Mouse (Mus musculus) limb, embryonic 15.5 days (tissue): ENCODE results near the gene Gm28036. TPM values are rescaled to one million over a fixed set of nuclear protein-coding genes. Genes with fewer than 3 reads are reported as not detected.
A peak's percentile ranks its signal among the peaks of the same experiment; 100 is the strongest.

Source experiments
- ATAC-seq: fragments of 200-750 bp; cut with Nextera tagmentation; 2 replicates; pipeline ENCODE4 v1.8.0; 2017; ENCODE audit warnings: low read depth, moderate TSS enrichment; ENCODE audit not compliant: insufficient number of reproducible peaks, low FRiP score, low TSS enrichment
- H3K27ac ChIP-seq: fragments of 300-500 bp; sonication (generic); 2 replicates; pipeline ENCODE4 v1.5.1; 2015; ENCODE audit warnings: moderate library complexity, mild to moderate bottlenecking, inconsistent platforms
- H3K27me3 ChIP-seq: fragments of 300-500 bp; sonication (generic); 2 replicates; pipeline ENCODE4 v1.6.1; 2015; ENCODE audit warnings: inconsistent platforms
- H3K36me3 ChIP-seq: fragments of 300-500 bp; sonication (generic); 2 replicates; pipeline ENCODE4 v1.6.1; 2015; ENCODE audit warnings: inconsistent platforms
- H3K4me1 ChIP-seq: fragments of 300-500 bp; sonication (generic); 2 replicates; pipeline ENCODE4 v1.6.1; 2015; ENCODE audit warnings: inconsistent platforms
- H3K4me2 ChIP-seq: fragments of 300-500 bp; sonication (generic); 2 replicates; pipeline ENCODE4 v1.6.1; 2015; ENCODE audit warnings: mild to moderate bottlenecking, inconsistent platforms
- H3K4me3 ChIP-seq: fragments of 300-500 bp; sonication (generic); 2 replicates; pipeline ENCODE4 v1.5.1; 2015; ENCODE audit warnings: mild to moderate bottlenecking, inconsistent platforms
- H3K9ac ChIP-seq: fragments of 300-500 bp; sonication (generic); 2 replicates; pipeline ENCODE4 v1.6.1; 2015; ENCODE audit warnings: inconsistent platforms
- H3K9me3 ChIP-seq: fragments of 300-500 bp; sonication (generic); 2 replicates; pipeline ENCODE4 v1.6.1; 2016; ENCODE audit warnings: inconsistent platforms
- WGBS: fragments of 180-500 bp; shearing (Covaris S2); methylation state at CpG from one replicate; pipeline ENCODE4 v1.1.7; 2015; 5-methylcytosine and 5-hydroxymethylcytosine counted together
- polyA plus RNA-seq: library from polyadenylated mRNA; unstranded; fragments of >200 nt; fragmentation: Nextera tagmentation; extraction: Ambion mirVana; gene quantifications from 2 replicates; pipeline ENCODE4 v1.2.1, GENCODE M21; 2015

The Gm28036 gene
- 19.5 and 20.9 TPM in 2 replicates for polyA plus RNA-seq

- peaks cover 38% of the 10 kb centered on the region for H3K36me3 ChIP-seq
- WGBS: 94% methylated on average over 5 of the region's 5 CpGs
These were observed at the start of gene Gm28036 for GRCm38 (mm10) chr2:156126992-156127391. Gene Gm28036 (minus strand): TSS chr2:156127092.

GRCm38 (mm10) chr2:156166557-156166956 is 39.7 kb upstream of the Gm28036 start:
- no peak for ATAC-seq
- Histone ChIP-seq H3K4me3 (no peak overlapping the region), H3K27ac (no peak overlapping the region), H3K27me3 (no peaks in the 10 kb centered on the region), H3K4me1 (no peaks in the 10 kb centered on the region), H3K9ac (no peak overlapping the region), H3K9me3 (no peaks in the 10 kb centered on the region), H3K36me3 (peaks cover 70% of the 10 kb centered on the region), H3K4me2 (no peak overlapping the region)
- WGBS: 92% methylated on average over 5 of the region's 5 CpGs

More at GRCm38 (mm10) chr2:156126992-156127391, at the start of gene Gm28036:
- H3K4me2 ChIP-seq: no peak within 1 kb of the TSS
- no peak within 1 kb of the TSS for H3K27ac ChIP-seq
- H3K9ac ChIP-seq: no peak within 1 kb of the TSS
- H3K27me3 ChIP-seq: no peaks in the 10 kb centered on the region
- H3K4me3 ChIP-seq: no peak within 1 kb of the TSS
- H3K9me3 ChIP-seq: no peaks in the 10 kb centered on the region
- no peak for ATAC-seq
- no peaks in the 10 kb centered on the region for H3K4me1 ChIP-seq

DNA sequence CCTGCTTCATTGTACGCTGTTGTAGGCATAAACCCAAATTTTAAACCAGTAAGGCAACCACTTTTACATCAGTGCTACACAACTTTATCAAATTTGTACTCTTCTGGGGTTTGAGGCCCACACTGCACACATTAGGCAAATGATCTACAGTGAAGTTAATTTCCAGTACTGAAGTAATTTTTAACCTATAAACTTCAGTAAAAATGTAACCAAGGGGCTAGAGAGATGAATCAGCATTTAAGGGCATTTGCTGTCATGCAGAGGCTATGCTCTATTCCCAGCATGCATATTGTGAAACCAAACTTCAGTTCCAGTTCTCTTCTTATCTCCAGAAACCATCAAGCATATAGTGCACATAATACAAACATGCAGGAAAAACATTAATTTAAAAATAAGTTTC is 38.6 kb upstream of the Gm28036 start:
- Histone ChIP-seq H3K36me3 (peaks cover 71% of the 10 kb centered on the region), H3K4me1 (no peaks in the 10 kb centered on the region), H3K9ac (no peak overlapping the region), H3K4me2 (no peak overlapping the region), H3K27me3 (no peaks in the 10 kb centered on the region), H3K4me3 (no peak overlapping the region), H3K9me3 (no peaks in the 10 kb centered on the region), H3K27ac (no peak overlapping the region)
- WGBS: 94% methylated on average over 1 of the region's 1 CpGs
- no peak for ATAC-seq

DNA sequence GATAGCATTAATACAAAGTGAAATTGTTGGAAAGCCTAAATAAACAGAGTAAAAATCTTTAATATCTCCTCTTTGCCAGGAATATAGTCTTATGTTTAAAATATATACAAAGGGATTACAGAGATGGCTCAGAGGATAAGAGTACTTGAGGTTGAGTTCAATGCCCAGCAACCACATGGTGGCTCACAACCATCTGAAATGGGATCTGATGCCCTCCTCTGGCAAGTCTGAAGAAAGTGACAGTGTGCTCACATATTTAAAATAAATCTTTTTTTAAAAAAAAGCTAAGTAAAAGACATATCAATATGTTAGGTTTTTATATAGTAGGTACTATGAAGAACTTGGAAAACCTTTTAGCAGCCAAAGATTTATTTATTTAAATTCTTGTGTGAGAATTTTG is 24.6 kb upstream of the Gm28036 start:
- Histone ChIP-seq H3K4me2 (no peak overlapping the region), H3K9ac (no peak overlapping the region)

DNA sequence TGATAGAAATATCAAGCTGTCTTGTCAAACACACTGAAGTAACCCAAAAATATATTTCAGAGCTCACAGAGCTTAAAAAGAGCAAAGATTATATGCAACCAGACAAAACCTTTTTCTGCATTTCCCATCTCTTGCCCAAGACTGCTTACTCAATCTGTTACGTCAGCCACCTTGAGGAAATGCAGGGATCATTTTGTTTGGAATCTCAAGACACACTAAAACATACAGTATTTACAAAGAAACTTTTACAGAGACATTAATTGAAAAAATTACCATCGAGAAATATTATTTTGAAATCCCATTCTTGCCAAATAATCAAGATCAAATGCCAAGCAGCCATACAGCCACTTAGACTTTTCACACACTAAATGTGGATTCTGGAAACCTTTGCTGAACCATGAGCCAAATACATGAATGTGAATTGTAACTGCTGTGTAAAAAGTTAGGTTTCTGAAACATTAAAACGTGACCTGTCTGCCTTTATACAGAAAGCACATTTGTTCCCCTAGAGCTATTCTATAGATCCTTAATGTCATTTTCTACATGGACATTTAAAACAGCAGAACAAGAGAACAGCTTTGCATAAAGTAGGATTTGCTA is 20.5 kb upstream of the Gm28036 start:
- Histone ChIP-seq H3K27me3 (no peaks in the 10 kb centered on the region), H3K4me2 (no peak overlapping the region), H3K27ac (no peak overlapping the region), H3K9ac (no peak overlapping the region), H3K36me3 (peaks cover 42% of the 10 kb centered on the region), H3K4me3 (no peak overlapping the region), H3K4me1 (peaks cover 10% of the 10 kb centered on the region), H3K9me3 (no peaks in the 10 kb centered on the region)
- ATAC-seq: no peak
- WGBS: 85% methylated on average over 3 of the region's 3 CpGs

More for the DNA sequence above, 24.6 kb upstream of the Gm28036 start:
- no peaks in the 10 kb centered on the region for H3K27me3 ChIP-seq
- no peak overlapping the region for H3K27ac ChIP-seq
- H3K36me3 ChIP-seq: peaks cover 62% of the 10 kb centered on the region
- ATAC-seq: no peak
- H3K4me3 ChIP-seq: no peak overlapping the region
- H3K9me3 ChIP-seq: no peaks in the 10 kb centered on the region
- no peaks in the 10 kb centered on the region for H3K4me1 ChIP-seq

- Histone ChIP-seq H3K9ac (no peak overlapping the region), H3K4me3 (no peak overlapping the region), H3K4me2 (no peak overlapping the region), H3K4me1 (peaks cover 10% of the 10 kb centered on the region), H3K9me3 (no peaks in the 10 kb centered on the region), H3K27me3 (no peaks in the 10 kb centered on the region), H3K27ac (no peak overlapping the region), H3K36me3 (peaks cover 47% of the 10 kb centered on the region)
- 68% methylated on average over 5 of the region's 5 CpGs for WGBS
- no peak for ATAC-seq
These were observed 19.5 kb upstream of the Gm28036 start for GRCm38 (mm10) chr2:156146272-156146989.

DNA sequence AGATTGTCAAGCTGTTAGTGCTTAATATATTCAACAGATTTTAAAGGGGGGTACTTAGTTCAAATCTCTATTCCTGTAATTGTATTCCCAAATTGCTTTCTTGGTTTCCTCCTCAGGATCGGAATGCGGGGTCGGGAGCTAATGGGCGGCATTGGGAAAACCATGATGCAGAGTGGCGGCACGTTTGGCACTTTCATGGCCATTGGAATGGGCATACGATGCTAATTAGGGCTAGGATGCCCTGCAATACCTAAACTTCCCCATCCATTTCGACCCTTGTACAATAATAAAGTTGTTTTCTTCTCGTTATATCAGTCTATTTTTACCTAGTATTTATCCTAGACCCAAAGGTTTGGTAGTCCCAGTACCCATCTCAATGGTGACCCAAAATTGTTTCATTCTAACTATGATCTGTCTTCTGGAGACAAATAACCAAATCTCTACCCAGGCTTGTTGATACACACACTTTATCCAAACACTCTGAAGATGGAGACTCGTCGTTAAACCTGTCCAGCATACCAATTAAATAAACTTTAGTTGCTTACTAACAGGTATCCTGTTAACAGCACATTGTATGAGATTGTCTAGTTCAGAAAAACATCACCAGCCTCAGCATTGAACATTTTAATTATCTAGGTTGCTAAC is 18.7 kb upstream of the Gm28036 start:
- H3K9me3 ChIP-seq: no peaks in the 10 kb centered on the region
- H3K9ac ChIP-seq: no peak overlapping the region
- peaks cover 10% of the 10 kb centered on the region for H3K4me1 ChIP-seq
- 45% methylated on average over 11 of the region's 11 CpGs for WGBS
- H3K27ac ChIP-seq: no peak overlapping the region
- peaks cover 45% of the 10 kb centered on the region for H3K36me3 ChIP-seq
- no peak for ATAC-seq
- H3K4me2 ChIP-seq: 0 out of 2 replicates have a peak overlapping the region, but pooled peaks have one; percentile 71
- H3K4me3 ChIP-seq: no peak overlapping the region
- H3K27me3 ChIP-seq: no peaks in the 10 kb centered on the region

GRCm38 (mm10) chr2:156143953-156144724 is 17.2 kb upstream of the Gm28036 start, which contains the start of the genes Romo1 and Nfs1:
Gene Romo1 (plus strand): TSS chr2:156144039.
Gene Nfs1 (minus strand): TSS chr2:156144186.
- Histone ChIP-seq H3K27ac (peak within 1 kb of the TSS; percentile 94), H3K36me3 (peaks cover 38% of the 10 kb centered on the region), H3K4me3 (peak within 1 kb of the TSS; percentile 85), H3K4me2 (peak within 1 kb of the TSS; percentile 71), H3K4me1 (peaks cover 10% of the 10 kb centered on the region), H3K9ac (peak within 1 kb of the TSS; percentile 78), H3K27me3 (no peaks in the 10 kb centered on the region), H3K9me3 (no peaks in the 10 kb centered on the region)
- under 1% methylated on average over 70 of the region's 70 CpGs for WGBS
- ATAC-seq: peak; percentile 95

DNA sequence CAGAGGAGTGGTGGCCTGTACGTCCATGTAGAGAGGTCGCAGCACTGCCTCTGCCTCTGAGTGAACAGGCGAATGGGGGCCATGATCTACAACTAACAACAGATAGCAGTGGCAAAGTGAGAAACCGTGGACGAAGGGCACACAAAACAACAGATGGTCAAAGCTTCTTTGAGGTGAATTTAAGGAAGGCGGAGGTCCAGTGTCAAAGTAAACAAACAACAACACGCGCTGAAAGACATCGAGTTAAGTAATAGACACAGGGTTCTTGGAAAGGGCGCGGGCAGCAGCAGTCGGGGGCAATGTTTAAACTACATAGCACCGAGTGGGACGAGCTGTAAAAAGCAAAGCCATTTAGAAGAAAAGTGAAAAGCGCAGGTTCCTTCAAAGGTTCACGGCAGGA is 16.5 kb upstream of the Gm28036 start:
- peak overlapping the region; percentile 71 for H3K4me2 ChIP-seq
- WGBS: 1% methylated on average over 16 of the region's 16 CpGs
- no peak for ATAC-seq

DNA sequence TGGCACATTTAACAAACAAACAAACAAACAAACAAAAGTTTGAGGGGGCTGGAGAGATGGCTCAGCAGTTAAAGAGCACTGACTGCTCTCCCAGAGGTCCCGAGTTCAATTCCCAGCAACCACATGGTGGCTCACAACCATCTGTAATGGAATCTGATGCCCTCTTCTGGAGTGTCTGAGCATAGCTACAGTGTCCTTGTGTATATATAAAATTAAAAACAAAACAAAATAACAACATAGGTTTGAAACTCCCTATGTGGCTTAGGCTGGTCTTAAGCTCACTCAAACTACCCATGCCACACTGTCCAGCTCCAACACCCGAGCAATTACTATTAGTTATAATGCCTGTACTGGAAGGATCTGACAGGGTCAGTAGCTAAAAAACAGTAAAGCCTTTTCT is 15.9 kb upstream of the Gm28036 start:
- whole genome bisulfite sequencing: 78% methylated on average over 2 of the region's 2 CpGs
- H3K4me2 ChIP-seq: peak overlapping the region; percentile 71; the same call in 1 of the 2 replicates
- peak overlapping the region; percentile 94; the same call in 1 of the 2 replicates for H3K27ac ChIP-seq
- H3K9me3 ChIP-seq: no peaks in the 10 kb centered on the region
- peaks cover 10% of the 10 kb centered on the region for H3K4me1 ChIP-seq
- no peak overlapping the region for H3K9ac ChIP-seq
- H3K4me3 ChIP-seq: peak overlapping the region; percentile 85
- no peaks in the 10 kb centered on the region for H3K27me3 ChIP-seq
- peaks cover 26% of the 10 kb centered on the region for H3K36me3 ChIP-seq
- ATAC-seq: no peak

More for the DNA sequence above, 16.5 kb upstream of the Gm28036 start:
- no peaks in the 10 kb centered on the region for H3K27me3 ChIP-seq
- H3K36me3 ChIP-seq: peaks cover 31% of the 10 kb centered on the region
- peak overlapping the region; percentile 85 for H3K4me3 ChIP-seq
- no peaks in the 10 kb centered on the region for H3K9me3 ChIP-seq
- H3K27ac ChIP-seq: peak overlapping the region; percentile 94
- H3K4me1 ChIP-seq: peaks cover 10% of the 10 kb centered on the region
- H3K9ac ChIP-seq: peak overlapping the region; percentile 78

GRCm38 (mm10) chr2:156135695-156136094 is 8.8 kb upstream of the Gm28036 start:
- peaks cover 35% of the 10 kb centered on the region for H3K36me3 ChIP-seq
- 87% methylated on average over 6 of the region's 6 CpGs for WGBS
- H3K9me3 ChIP-seq: no peaks in the 10 kb centered on the region
- H3K27ac ChIP-seq: no peak overlapping the region
- H3K27me3 ChIP-seq: no peaks in the 10 kb centered on the region
- no peak overlapping the region for H3K9ac ChIP-seq
- H3K4me2 ChIP-seq: no peak overlapping the region
- no peaks in the 10 kb centered on the region for H3K4me1 ChIP-seq
- H3K4me3 ChIP-seq: no peak overlapping the region
- no peak for ATAC-seq
